Mouse (Mus musculus) MEL-GATA-1-ER (cell line): Measurements from ENCODE around the gene Myrip.

Experiments used
- DNase-seq: peaks from one replicate; pipeline ENCODE4 v3.0.0-alpha.2; 2012; ENCODE audit warnings: low read depth; ENCODE audit errors: extremely low read depth

The Myrip gene

GRCm38 (mm10) chr9:120338172-120338571 is 36.9 kb downstream of the Myrip start:
- DNase-seq = no peak

- no peak for DNase-seq
These were observed 38.8 kb downstream of the Myrip start for GRCm38 (mm10) chr9:120339975-120340695.

- DNase-seq = no peak
These were observed 41.9 kb downstream of the Myrip start for GRCm38 (mm10) chr9:120343123-120343790.

GRCm38 (mm10) chr9:120345651-120346151 is 44.4 kb downstream of the Myrip start:
- DNase-seq = no peak

- DNase-seq = no peak
These were observed 47.8 kb downstream of the Myrip start for GRCm38 (mm10) chr9:120349145-120349544.

GRCm38 (mm10) chr9:120350346-120350745 is 49.0 kb downstream of the Myrip start:
- DNase-seq = no peak

- DNase-seq = no peak
These were observed 49.7 kb downstream of the Myrip start for GRCm38 (mm10) chr9:120351061-120351460.

- no peak for DNase-seq
These were observed 50.2 kb downstream of the Myrip start for GRCm38 (mm10) chr9:120351474-120351873.

- no peak for DNase-seq
These were observed 51.7 kb downstream of the Myrip start for GRCm38 (mm10) chr9:120353036-120353435.

GRCm38 (mm10) chr9:120353967-120354366 is 52.7 kb downstream of the Myrip start:
- DNase-seq = no peak

GRCm38 (mm10) chr9:120354550-120355345 is 53.4 kb downstream of the Myrip start:
- DNase-seq = no peak

GRCm38 (mm10) chr9:120356490-120356889 is 55.2 kb downstream of the Myrip start:
- no peak for DNase-seq

GRCm38 (mm10) chr9:120358060-120358459 is 56.7 kb downstream of the Myrip start:
- no peak for DNase-seq

GRCm38 (mm10) chr9:120360397-120361177 is 59.3 kb downstream of the Myrip start:
- DNase-seq = no peak

GRCm38 (mm10) chr9:120361656-120362055 is 60.3 kb downstream of the Myrip start:
- DNase-seq = no peak

- no peak for DNase-seq
These were observed 61.4 kb downstream of the Myrip start for GRCm38 (mm10) chr9:120362684-120363083.

- no peak for DNase-seq
These were observed 63.5 kb downstream of the Myrip start for GRCm38 (mm10) chr9:120364653-120365283.

GRCm38 (mm10) chr9:120367526-120367925 is 66.2 kb downstream of the Myrip start:
- no peak for DNase-seq

GRCm38 (mm10) chr9:120371633-120372032 is 70.3 kb downstream of the Myrip start:
- DNase-seq = no peak

GRCm38 (mm10) chr9:120372347-120372746 is 71.0 kb downstream of the Myrip start:
- no peak for DNase-seq

- no peak for DNase-seq
These were observed 76.4 kb downstream of the Myrip start for GRCm38 (mm10) chr9:120377726-120378125.
